Mouse (Mus musculus): ENCODE data around the gene Mcpt4. TPM values are rescaled to one million over a fixed set of nuclear protein-coding genes. Genes with fewer than 3 reads are reported as not detected.
"Not testable (repeated sequence)": the region's sequence is repeated elsewhere in the genome, so short reads cannot be mapped to it uniquely, and the experiment has no call there.

The Mcpt4 gene
- polyA plus RNA-seq, 1 experiment from 2014 or later = not detected

DNA sequence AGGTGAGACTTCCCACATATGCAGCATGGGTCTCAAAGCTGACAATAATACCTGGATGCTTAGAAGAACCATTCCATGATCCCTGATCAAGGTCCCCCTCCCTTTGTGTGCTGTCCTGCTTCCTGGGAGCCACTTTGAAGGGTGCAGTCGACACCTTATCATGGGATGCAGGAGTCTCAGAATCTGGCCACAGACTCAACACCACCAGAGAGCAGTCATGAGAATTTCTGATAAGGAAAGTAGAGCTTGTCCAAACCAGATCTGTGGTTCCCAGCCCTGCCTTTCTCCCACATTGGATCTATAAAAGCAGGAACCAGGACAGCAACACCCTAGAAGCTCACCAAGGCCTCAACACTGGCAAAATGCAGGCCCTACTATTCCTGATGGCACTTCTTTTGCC, 20.3 kb downstream of the Mcpt4 start, which contains the start of gene Mcpt2:
Gene Mcpt2, plus strand, starts transcription at position 250 of the 400 bp plus-strand sequence.
- not testable (repeated sequence) for H3K27me3 ChIP-seq; H3K36me3 ChIP-seq; H3K9ac ChIP-seq; H3K4me1 ChIP-seq (replicated peaks); ATAC-seq (ENCODE audit: low read depth); H3K27ac ChIP-seq (replicated peaks); H3K9me3 ChIP-seq; H3K4me3 ChIP-seq; H3K4me2 ChIP-seq
- 78% methylated on average over 1 of the region's 1 CpGs for WGBS

- H3K4me1 ChIP-seq (replicated peaks) = no peaks in the 10 kb centered on the region
- no peak overlapping the region for H3K4me3 ChIP-seq
- no peak for ATAC-seq (ENCODE audit: low read depth)
- H3K9ac ChIP-seq = no peak overlapping the region
- H3K4me2 ChIP-seq = no peak overlapping the region
- WGBS = 78% methylated on average over 2 of the region's 2 CpGs
- H3K27me3 ChIP-seq = no peaks in the 10 kb centered on the region
- no peaks in the 10 kb centered on the region for H3K36me3 ChIP-seq
- H3K9me3 ChIP-seq = no peaks in the 10 kb centered on the region
- H3K27ac ChIP-seq (replicated peaks) = no peak overlapping the region
These were observed 27.7 kb downstream of the Mcpt4 start for GRCm38 (mm10) chr14:56034433-56034832.

- H3K27ac ChIP-seq (replicated peaks); H3K4me1 ChIP-seq (replicated peaks); ATAC-seq (ENCODE audit: low read depth); H3K27me3 ChIP-seq; H3K4me3 ChIP-seq; H3K4me2 ChIP-seq; H3K9me3 ChIP-seq; H3K9ac ChIP-seq; H3K36me3 ChIP-seq: not testable (repeated sequence)
- 89% methylated on average over 3 of the region's 3 CpGs for WGBS
These were observed 31.7 kb downstream of the Mcpt4 start, which contains the start of gene Mcpt9 for GRCm38 (mm10) chr14:56030395-56030794. Gene Mcpt9, minus strand, starts transcription at chr14:56030495.

- not testable (repeated sequence) for ATAC-seq (ENCODE audit: low read depth); H3K4me1 ChIP-seq (replicated peaks); H3K9ac ChIP-seq; H3K4me3 ChIP-seq; H3K9me3 ChIP-seq; H3K27ac ChIP-seq (replicated peaks); H3K4me2 ChIP-seq; H3K36me3 ChIP-seq; H3K27me3 ChIP-seq
- 82% methylated on average over 4 of the region's 4 CpGs for WGBS
These were observed 40.8 kb downstream of the Mcpt4 start for GRCm38 (mm10) chr14:56021305-56021704.

DNA sequence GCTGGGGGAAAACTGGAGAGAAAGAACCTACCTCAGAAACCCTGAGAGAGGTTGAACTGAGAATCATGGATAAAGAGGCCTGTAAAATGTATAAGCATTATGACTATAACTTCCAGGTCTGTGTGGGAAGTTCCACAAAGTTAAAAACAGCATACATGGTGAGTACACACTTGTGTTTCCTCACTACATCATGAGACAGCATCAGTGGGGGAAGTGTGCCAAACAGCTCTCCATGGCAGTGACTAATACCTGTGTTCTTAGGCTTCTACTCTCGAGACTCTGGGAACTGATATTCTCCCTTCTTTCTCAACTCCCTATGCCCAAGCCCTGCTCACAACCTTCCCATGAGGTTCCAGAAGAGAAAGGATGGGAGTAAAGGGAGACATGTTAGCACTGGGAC, 42.7 kb downstream of the Mcpt4 start:
- Histone ChIP-seq H3K9me3 (no peaks in the 10 kb centered on the region), H3K4me1 (replicated peaks) (no peaks in the 10 kb centered on the region), H3K4me3 (no peak overlapping the region), H3K27me3 (no peaks in the 10 kb centered on the region), H3K27ac (replicated peaks) (no peak overlapping the region), H3K36me3 (no peaks in the 10 kb centered on the region), H3K4me2 (no peak overlapping the region), H3K9ac (no peak overlapping the region)
- 84% methylated on average over 1 of the region's 1 CpGs for WGBS
- no peak for ATAC-seq (ENCODE audit: low read depth)

- H3K9ac ChIP-seq; H3K36me3 ChIP-seq; ATAC-seq (ENCODE audit: low read depth); H3K9me3 ChIP-seq; H3K4me1 ChIP-seq (replicated peaks); H3K4me2 ChIP-seq; H3K27me3 ChIP-seq; H3K4me3 ChIP-seq; H3K27ac ChIP-seq (replicated peaks): not testable (repeated sequence)
- 87% methylated on average over 3 of the region's 3 CpGs for WGBS
These were observed 44.4 kb downstream of the Mcpt4 start, which contains the start of gene Mcpt1 for GRCm38 (mm10) chr14:56017671-56018070. Gene Mcpt1, plus strand, starts transcription at chr14:56017971.

GRCm38 (mm10) chr14:56013924-56014323, 48.2 kb downstream of the Mcpt4 start:
- Histone ChIP-seq H3K9me3 (no peaks in the 10 kb centered on the region), H3K4me1 (replicated peaks) (no peaks in the 10 kb centered on the region), H3K36me3 (no peaks in the 10 kb centered on the region), H3K27me3 (no peaks in the 10 kb centered on the region), H3K4me3 (no peak overlapping the region), H3K27ac (replicated peaks) (no peak overlapping the region), H3K9ac (no peak overlapping the region), H3K4me2 (no peak overlapping the region)
- 93% methylated on average over 2 of the region's 2 CpGs for WGBS
- no peak for ATAC-seq (ENCODE audit: low read depth)

GRCm38 (mm10) chr14:56013147-56013546, 49.0 kb downstream of the Mcpt4 start:
- Histone ChIP-seq H3K27ac (replicated peaks) (no peak overlapping the region), H3K36me3 (no peaks in the 10 kb centered on the region), H3K4me2 (no peak overlapping the region), H3K4me1 (replicated peaks) (no peaks in the 10 kb centered on the region), H3K4me3 (no peak overlapping the region), H3K9ac (no peak overlapping the region), H3K9me3 (no peaks in the 10 kb centered on the region), H3K27me3 (no peaks in the 10 kb centered on the region)
- no peak for ATAC-seq (ENCODE audit: low read depth)
- 59% methylated on average over 3 of the region's 3 CpGs for WGBS

Small RNA genes within 50 kb of the gene (microRNA-seq; reads per million reads assigned to microRNA genes)
- gene Mir6949 = not detected

Other genes with a start within 250 kb of the Mcpt4 start
- 12.2 and 14.2 TPM in 2 replicates for gene Nfatc4, start 239.2 kb downstream of the Mcpt4 start, polyA plus RNA-seq (2015; fragmentation: Nextera tagmentation; extraction: Ambion mirVana)
- gene Nynrin, start 208.3 kb downstream of the Mcpt4 start, polyA plus RNA-seq (2015; fragmentation: Nextera tagmentation; extraction: Ambion mirVana) = 11.8 and 12.7 TPM in 2 replicates
- gene Cbln3, start 177.9 kb downstream of the Mcpt4 start, polyA plus RNA-seq (2015; fragmentation: Nextera tagmentation; extraction: Ambion mirVana) = 0.19 and 0.25 TPM in 2 replicates
- 10.5 and 11.1 TPM in 2 replicates for gene Khnyn, start 177.4 kb downstream of the Mcpt4 start, polyA plus RNA-seq (2015; fragmentation: Nextera tagmentation; extraction: Ambion mirVana)
- 105 and 109 TPM in 2 replicates for gene Sdr39u1, start 162.0 kb downstream of the Mcpt4 start, polyA plus RNA-seq (2015; fragmentation: Nextera tagmentation; extraction: Ambion mirVana)
- 0.47 TPM in 1 of 2 replicates, not detected in the other for gene Cma1, start 117.6 kb downstream of the Mcpt4 start, polyA plus RNA-seq (2015; fragmentation: Nextera tagmentation; extraction: Ambion mirVana)
- not detected in 2 replicates for gene Cma2, start 111.3 kb downstream of the Mcpt4 start, polyA plus RNA-seq (2015; fragmentation: Nextera tagmentation; extraction: Ambion mirVana)
- gene Mcpt1, start 44.3 kb downstream of the Mcpt4 start, polyA plus RNA-seq (2015; fragmentation: Nextera tagmentation; extraction: Ambion mirVana) = not detected in 2 replicates
- gene Mcpt9, start 31.8 kb downstream of the Mcpt4 start, polyA plus RNA-seq (2015; fragmentation: Nextera tagmentation; extraction: Ambion mirVana) = not detected in 2 replicates
- not detected in 2 replicates for gene Mcpt2, start 20.3 kb downstream of the Mcpt4 start, polyA plus RNA-seq (2015; fragmentation: Nextera tagmentation; extraction: Ambion mirVana)
- gene Mcpt8, start 23.0 kb upstream of the Mcpt4 start, polyA plus RNA-seq (2015; fragmentation: Nextera tagmentation; extraction: Ambion mirVana) = not detected in 2 replicates
- not detected in 2 replicates for gene Ctsg, start 40.3 kb upstream of the Mcpt4 start, polyA plus RNA-seq (2015; fragmentation: Nextera tagmentation; extraction: Ambion mirVana)
- not detected in 2 replicates for gene Gzme, start 58.3 kb upstream of the Mcpt4 start, polyA plus RNA-seq (2015; fragmentation: Nextera tagmentation; extraction: Ambion mirVana)
- gene Gzmd, start 70.3 kb upstream of the Mcpt4 start, polyA plus RNA-seq (2015; fragmentation: Nextera tagmentation; extraction: Ambion mirVana) = not detected in 2 replicates
- not detected in 2 replicates for gene Gzmg, start 97.3 kb upstream of the Mcpt4 start, polyA plus RNA-seq (2015; fragmentation: Nextera tagmentation; extraction: Ambion mirVana)
- not detected in 2 replicates for gene Gzmn, start 112.3 kb upstream of the Mcpt4 start, polyA plus RNA-seq (2015; fragmentation: Nextera tagmentation; extraction: Ambion mirVana)
- not detected in 2 replicates for gene Gzmf, start 149.1 kb upstream of the Mcpt4 start, polyA plus RNA-seq (2015; fragmentation: Nextera tagmentation; extraction: Ambion mirVana)
- not detected in 2 replicates for gene Gzmc, start 172.3 kb upstream of the Mcpt4 start, polyA plus RNA-seq (2015; fragmentation: Nextera tagmentation; extraction: Ambion mirVana)
- gene Gzmb, start 199.9 kb upstream of the Mcpt4 start, polyA plus RNA-seq (2015; fragmentation: Nextera tagmentation; extraction: Ambion mirVana) = not detected in 2 replicates